24 mouse cellular contexts compared by ENCODE assay signal in genomic region chr1:192661612-192662011, GRCm38 (mm10).
DNase-seq lines count a peak whose midpoint lies in the region; ATAC-seq lines count a peak whose summit lies in the region.
"Had no signal": no experiment of that assay in that cellular context is flagged by ENCODE, and none has a peak within 500 bp of the region (broad histone marks: within the 10 kb centered on the region; RNA-seq: fewer than 3 reads in every experiment).

No protein-coding gene starts in this region.

- H3K4me1 ChIP-seq in lung, embryonic 15.5 days: no peaks in the 10 kb centered on the region
- peaks cover 17% of the 10 kb centered on the region for H3K4me1 ChIP-seq in liver, embryonic 13.5 days (replicated peaks)
- no peaks in the 10 kb centered on the region for H3K4me1 ChIP-seq in intestine, embryonic 16.5 days (ENCODE audit: control insufficient read depth, insufficient read depth, low read length)
- H3K4me1 ChIP-seq: forebrain, embryonic 15.5 days; intestine, embryonic 15.5 days; kidney, embryonic 15.5 days; midbrain, embryonic 15.5 days; neural tube, embryonic 12.5 days had no signal

- no peak overlapping the region for H3K4me2 ChIP-seq in lung, embryonic 15.5 days
- no peak overlapping the region for H3K4me2 ChIP-seq in liver, embryonic 13.5 days
- H3K4me2 ChIP-seq in intestine, embryonic 16.5 days (ENCODE audit: low read depth, low read length): no peak overlapping the region
- H3K4me2 ChIP-seq: forebrain, embryonic 15.5 days; intestine, embryonic 15.5 days; kidney, embryonic 15.5 days; limb, embryonic 12.5 days; midbrain, embryonic 15.5 days; neural tube, embryonic 12.5 days had no signal

- H3K27ac ChIP-seq in lung, embryonic 15.5 days: no peak overlapping the region
- H3K27ac ChIP-seq in liver, embryonic 13.5 days: no peak overlapping the region
- no peak overlapping the region for H3K27ac ChIP-seq in intestine, embryonic 16.5 days (ENCODE audit: low read length)
- H3K27ac ChIP-seq: embryonic facial prominence, embryonic 10.5 days; forebrain, embryonic 15.5 days; intestine, embryonic 15.5 days; kidney, embryonic 15.5 days; limb, embryonic 12.5 days; midbrain, embryonic 15.5 days; neural tube, embryonic 12.5 days had no signal

- H3K27me3 ChIP-seq in lung, embryonic 15.5 days: no peaks in the 10 kb centered on the region
- no peaks in the 10 kb centered on the region for H3K27me3 ChIP-seq in liver, embryonic 13.5 days
- H3K27me3 ChIP-seq in intestine, embryonic 16.5 days (replicated peaks; ENCODE audit: control insufficient read depth, insufficient read depth, low read length): no peaks in the 10 kb centered on the region
- H3K27me3 ChIP-seq: forebrain, embryonic 15.5 days; intestine, embryonic 15.5 days; kidney, embryonic 15.5 days; limb, embryonic 12.5 days; midbrain, embryonic 15.5 days; neural tube, embryonic 12.5 days; Patski had no signal

- H3K9ac ChIP-seq in lung, embryonic 15.5 days: no peak overlapping the region
- H3K9ac ChIP-seq in liver, embryonic 13.5 days: no peak overlapping the region
- no peak overlapping the region for H3K9ac ChIP-seq in intestine, embryonic 16.5 days (ENCODE audit: low read depth, low read length)
- H3K9ac ChIP-seq: forebrain, embryonic 15.5 days; intestine, embryonic 15.5 days; kidney, embryonic 15.5 days; limb, embryonic 12.5 days; midbrain, embryonic 15.5 days; neural tube, embryonic 12.5 days had no signal

- no peaks in the 10 kb centered on the region for H3K9me3 ChIP-seq in lung, embryonic 15.5 days
- no peaks in the 10 kb centered on the region for H3K9me3 ChIP-seq in liver, embryonic 13.5 days (replicated peaks)
- H3K9me3 ChIP-seq in intestine, embryonic 16.5 days (ENCODE audit: control insufficient read depth, low read length): no peaks in the 10 kb centered on the region
- H3K9me3 ChIP-seq: forebrain, embryonic 15.5 days; intestine, embryonic 15.5 days; kidney, embryonic 15.5 days; midbrain, embryonic 15.5 days; neural tube, embryonic 12.5 days had no signal

- DNase-seq in lung, adult 18-20 months: no peak
- DNase-seq in ZHBTc4 (ENCODE audit: low read depth, low spot score): peak; percentile 14
- DNase-seq in liver, embryonic 13.5 days: peak; percentile 18
- DNase-seq in frontal cortex, postnatal 10 days (ENCODE audit: low spot score in 2 of 2): no peak
- DNase-seq: adrenal gland, postnatal 10 days; cerebellum, adult 2 months; gastrocnemius, postnatal 25 days; kidney, postnatal 36 days; retina, postnatal 1 day; right cerebral cortex, postnatal 25 days; spleen, adult 18-20 months had no signal

- H3K4me3 ChIP-seq in lung, embryonic 15.5 days: no peak overlapping the region
- H3K4me3 ChIP-seq in liver, embryonic 13.5 days (replicated peaks): no peak overlapping the region
- no peak overlapping the region for H3K4me3 ChIP-seq in intestine, embryonic 16.5 days (ENCODE audit: low read length)
- H3K4me3 ChIP-seq: embryonic facial prominence, embryonic 10.5 days; forebrain, embryonic 15.5 days; intestine, embryonic 15.5 days; kidney, embryonic 15.5 days; limb, embryonic 12.5 days; midbrain, embryonic 15.5 days; neural tube, embryonic 12.5 days had no signal

- H3K36me3 ChIP-seq in lung, embryonic 15.5 days: no peaks in the 10 kb centered on the region
- H3K36me3 ChIP-seq in liver, embryonic 13.5 days: no peaks in the 10 kb centered on the region
- H3K36me3 ChIP-seq in intestine, embryonic 16.5 days (ENCODE audit: control insufficient read depth, insufficient read depth, low read length): no peaks in the 10 kb centered on the region
- H3K36me3 ChIP-seq: forebrain, embryonic 15.5 days; intestine, embryonic 15.5 days; midbrain, embryonic 15.5 days had no signal

- 0 out of 2 replicates have a peak, but pooled peaks have one; percentile 27 for ATAC-seq in lung, embryonic 15.5 days (ENCODE audit: borderline replicate concordance, extremely low read depth, low FRiP score, low TSS enrichment)
- ATAC-seq in liver, embryonic 13.5 days (ENCODE audit: low read depth): peak; percentile 85
- ATAC-seq in megakaryocyte-erythroid progenitor cell, adult 5-6 weeks (replicated peaks; ENCODE audit: low FRiP score, low TSS enrichment, poor library complexity, severe bottlenecking): peak; percentile 90
- ATAC-seq in intestine, embryonic 16.5 days: no peak
- ATAC-seq: CD4-positive, CD25-positive, alpha-beta regulatory T cell, adult 4 months; forebrain, embryonic 15.5 days; hindbrain, embryonic 16.5 days; intestine, embryonic 15.5 days; midbrain, embryonic 15.5 days; Patski had no signal

Comparison
In these comparisons a context has a peak if more than half of its experiments do, and no peak if none do; other contexts are left out.
1. DNase-seq: peak in ZHBTc4 (single experiment) and liver, embryonic 13.5 days (single experiment); none in lung, adult 18-20 months (0 of 2) and frontal cortex, postnatal 10 days (0 of 2).